Mouse (Mus musculus) kidney, adult 9 months (tissue): Measurements from ENCODE around the gene Kiss1r.

Source experiments
- DNase-seq: peaks from one replicate; pipeline ENCODE4 v3.0.0; 2022

Gene Kiss1r

DNA sequence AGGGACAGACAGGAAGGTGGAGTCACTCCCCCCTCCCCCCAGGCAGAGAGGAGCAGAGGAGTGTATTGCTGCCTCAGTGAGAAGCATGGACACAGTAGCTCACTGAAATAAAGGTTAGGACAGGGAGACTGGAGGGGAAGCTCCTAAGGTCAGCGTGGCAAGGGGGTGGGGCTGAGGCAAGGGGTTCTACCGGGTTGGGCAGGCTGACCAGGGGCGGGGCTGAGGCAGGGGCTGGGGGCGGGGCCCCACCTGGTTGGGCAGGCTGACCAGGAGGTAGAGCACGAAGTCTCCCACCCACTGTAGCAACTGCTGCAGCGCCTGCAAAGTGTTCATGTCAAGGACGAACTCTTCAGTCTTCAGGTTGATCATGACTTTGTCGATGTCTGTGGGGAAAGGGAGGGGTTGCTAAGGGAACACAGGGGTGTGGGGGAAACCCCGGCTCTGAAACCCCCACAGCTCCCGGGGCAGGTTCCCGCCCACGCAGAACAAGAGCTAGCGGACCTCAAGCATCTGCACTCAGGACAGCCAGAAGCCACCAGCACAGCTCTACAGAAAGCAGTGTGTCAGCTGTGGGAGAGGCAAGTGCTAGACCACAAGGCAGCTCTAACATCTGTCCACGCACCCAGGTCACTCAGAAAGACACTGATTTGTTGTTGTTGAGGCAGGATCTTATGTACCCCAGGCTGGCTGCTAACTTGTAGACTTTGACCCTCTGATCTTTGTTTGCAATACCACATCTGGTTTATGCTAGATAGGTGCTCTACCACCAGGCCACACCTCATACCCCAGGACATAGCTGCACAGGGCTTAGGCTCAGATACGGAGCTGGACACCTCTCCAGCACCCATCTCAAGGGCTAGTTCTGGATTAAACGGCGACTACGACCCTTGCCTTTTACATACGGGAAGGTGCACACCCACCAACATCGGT, 19.2 kb upstream of the Kiss1r start:
- no peak for DNase-seq

GRCm38 (mm10) chr10:79900951-79901410, 15.8 kb upstream of the Kiss1r start:
- DNase-seq: no peak

DNA sequence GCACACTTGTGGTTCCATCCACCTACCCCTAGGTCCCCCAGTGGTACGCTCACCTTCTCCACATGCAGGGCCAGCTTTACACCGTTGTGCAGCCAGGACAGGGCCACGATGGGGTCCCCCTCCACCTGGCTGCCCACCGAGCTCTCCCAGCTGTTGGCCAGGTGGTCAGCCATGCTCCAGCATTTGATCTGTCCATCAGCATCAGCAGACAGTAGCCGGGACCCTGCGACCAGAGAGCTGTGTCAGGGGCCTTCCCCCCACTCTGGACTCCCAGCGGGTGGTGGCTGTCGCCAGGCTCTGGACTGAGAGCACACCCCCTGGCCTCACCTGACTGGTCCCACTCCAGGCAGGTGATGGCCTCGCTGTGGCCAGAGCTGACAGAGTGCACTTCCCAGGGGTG, 10.1 kb upstream of the Kiss1r start:
- DNase-seq: no peak

GRCm38 (mm10) chr10:79907415-79907814, 9.4 kb upstream of the Kiss1r start:
- DNase-seq: no peak

DNA sequence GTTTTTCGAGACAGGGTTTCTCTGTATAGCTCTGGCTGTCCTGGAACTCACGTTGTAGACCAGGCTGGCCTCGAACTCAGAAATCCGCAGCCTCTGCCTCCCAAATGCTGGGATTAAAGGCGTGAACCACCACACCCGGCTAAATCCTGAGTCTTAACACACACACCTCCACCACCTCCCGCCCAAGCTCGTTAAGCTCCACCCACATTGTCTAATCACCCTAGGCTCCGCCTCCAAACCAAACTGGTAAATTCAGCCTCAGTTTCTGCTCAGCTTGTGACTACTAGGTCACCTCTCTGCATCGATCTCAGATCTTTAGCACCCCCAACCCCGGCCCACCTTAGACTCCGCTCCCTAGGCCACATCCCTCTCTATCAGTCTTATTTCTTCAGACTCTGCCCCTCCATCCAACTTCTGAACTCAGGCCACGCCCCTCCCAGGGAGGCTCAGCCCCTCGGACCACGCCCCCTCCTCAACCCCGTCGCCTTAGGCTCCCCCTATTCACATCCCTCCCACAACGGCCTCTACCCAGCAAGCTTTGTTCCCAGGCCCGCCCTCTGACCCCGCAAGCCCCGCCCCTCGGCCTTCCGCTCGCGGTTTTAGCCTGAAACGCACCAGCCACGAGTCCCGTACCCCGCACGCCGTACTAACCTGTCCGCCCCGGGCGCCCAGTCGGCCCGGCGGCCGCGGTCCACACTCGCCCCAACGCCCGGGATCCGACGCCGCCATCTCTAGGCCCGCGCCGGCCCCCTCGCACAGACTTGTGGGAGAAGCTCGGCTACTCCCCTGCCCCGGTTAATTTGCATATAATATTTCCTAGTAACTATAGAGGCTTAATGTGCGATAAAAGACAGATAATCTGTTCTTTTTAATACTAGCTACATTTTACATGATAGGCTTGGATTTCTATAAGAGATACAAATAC, 8.3 kb upstream of the Kiss1r start, which contains the start of gene Med16:
TSS of gene Med16 (minus strand) at position 757 of the 925 bp plus-strand sequence.
- peak; percentile 98 for DNase-seq

- DNase-seq: peak; percentile 80
Observed at GRCm38 (mm10) chr10:79909092-79909922, 7.5 kb upstream of the Kiss1r start.

GRCm38 (mm10) chr10:79910556-79910955, 6.2 kb upstream of the Kiss1r start, which contains the start of gene Gm26602:
Gm26602 (plus strand) TSS chr10:79910856.
- no peak for DNase-seq

DNA sequence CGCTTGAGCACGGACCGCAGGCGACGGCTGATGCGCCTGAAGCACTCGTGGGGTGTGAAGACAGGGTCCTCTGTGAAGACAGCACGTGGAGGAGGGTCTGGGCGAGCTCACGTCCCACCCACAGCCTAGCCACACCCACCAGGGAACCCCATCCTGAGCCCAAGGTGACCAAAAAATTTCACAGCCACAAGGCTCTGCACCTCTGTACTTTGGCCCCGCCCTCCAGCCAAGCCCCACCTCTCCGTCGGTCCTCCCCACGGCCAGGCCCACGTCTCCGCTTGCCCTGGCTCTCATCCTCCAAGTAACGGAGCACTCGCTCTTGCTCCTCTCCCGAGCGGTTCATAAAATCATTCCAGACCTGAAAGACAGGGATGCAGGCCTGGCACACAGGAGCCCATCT, 4.4 kb upstream of the Kiss1r start:
- DNase-seq: no peak

DNA sequence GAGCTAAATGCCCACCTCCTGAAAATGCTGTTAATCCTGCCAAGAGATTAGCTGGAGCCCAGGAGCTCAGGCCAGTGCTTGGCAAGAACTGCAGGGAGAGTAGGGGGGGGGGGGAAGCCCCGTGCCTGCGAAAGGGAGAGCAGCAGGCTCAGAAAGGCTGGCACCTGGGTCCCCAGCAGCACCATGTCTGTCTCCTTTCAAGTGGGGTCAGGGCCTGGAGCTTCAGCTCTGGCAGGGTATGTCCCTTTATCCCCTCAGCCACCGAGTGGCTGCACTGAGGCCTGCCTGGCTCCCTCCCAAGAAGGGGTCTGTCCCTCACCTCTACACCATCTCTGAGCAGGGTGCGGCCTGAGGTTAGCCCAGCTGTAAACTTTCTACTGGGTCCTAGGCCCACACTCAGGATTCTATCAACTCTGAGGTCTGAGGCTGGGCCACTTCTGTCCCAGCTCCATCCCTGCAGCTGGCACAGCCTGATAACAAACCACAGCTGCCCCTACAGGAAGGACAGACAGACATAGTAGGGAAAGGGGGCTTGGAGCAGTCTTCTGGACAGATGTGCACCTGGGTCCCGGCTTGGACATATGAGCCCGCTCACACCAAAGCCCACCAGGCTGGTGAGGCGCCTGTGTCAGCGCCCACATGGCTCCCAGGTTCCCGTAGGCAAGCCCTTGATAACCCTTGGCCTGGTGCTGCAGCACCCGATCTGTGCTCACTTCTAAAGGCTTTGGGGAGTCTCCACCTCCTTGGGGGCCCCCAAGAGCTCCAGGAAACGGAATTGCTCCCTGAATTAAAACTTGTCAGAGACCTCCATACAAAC, 2.4 kb upstream of the Kiss1r start:
- DNase-seq: no peak

DNA sequence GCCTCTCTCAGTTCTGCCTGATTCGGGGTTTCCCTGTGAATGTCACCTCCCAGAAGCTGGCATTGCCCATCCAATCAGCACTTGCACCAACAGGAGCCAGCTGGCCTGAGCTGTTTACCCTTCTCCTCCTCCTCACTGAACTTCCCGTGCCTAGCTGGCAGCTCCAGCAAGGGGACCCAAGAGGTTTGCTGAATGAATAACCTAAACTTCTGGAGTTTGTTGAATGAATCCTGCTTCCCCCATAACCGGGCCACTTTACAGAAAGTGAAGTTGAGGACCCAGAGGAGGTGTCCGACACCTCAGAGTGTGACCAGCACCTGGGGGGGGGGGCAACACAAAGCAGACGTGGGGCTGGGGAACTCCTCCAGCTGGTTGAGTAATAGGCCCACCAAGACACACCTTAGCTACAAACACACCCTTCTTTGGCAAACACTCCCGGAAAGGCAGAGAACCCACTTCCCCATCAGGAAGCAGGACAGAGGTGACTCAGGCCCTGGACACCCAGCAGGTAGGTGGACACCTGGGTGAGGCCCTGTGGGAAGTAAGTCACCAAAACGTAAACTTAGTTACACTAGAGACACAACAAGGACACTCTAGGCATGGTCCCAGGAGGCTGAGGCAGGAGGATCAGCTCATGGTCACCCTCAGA, 1.7 kb upstream of the Kiss1r start:
- no peak for DNase-seq

DNA sequence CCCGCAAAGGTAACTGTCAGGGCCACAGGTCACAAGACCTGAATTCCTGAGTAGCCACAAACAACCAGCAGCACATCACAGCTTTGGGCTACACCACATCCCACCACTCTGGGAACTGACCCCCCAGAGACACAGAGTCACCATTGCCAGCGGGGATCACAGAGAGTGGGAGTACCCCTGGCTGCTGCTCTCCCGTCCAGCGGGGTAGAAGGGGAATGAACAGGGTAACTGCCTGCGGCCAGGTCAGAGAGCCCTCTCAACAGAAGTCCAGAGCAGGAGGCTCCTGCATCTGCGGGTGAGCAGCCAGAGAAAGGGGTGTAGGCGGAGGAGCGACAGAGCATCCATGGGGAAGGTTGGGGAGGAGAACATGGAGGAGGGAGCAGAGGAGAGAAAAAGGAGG, 690 bp upstream of the Kiss1r start:
- no peak for DNase-seq

- no peak for DNase-seq
Observed at GRCm38 (mm10) chr10:79917532-79918100, 845 bp downstream of the Kiss1r start.

- DNase-seq: no peak
Observed at GRCm38 (mm10) chr10:79918231-79919078, 1.7 kb downstream of the Kiss1r start.

GRCm38 (mm10) chr10:79919251-79919849, 2.6 kb downstream of the Kiss1r start:
- no peak for DNase-seq

- DNase-seq: no peak
Observed at GRCm38 (mm10) chr10:79920056-79920890, 3.5 kb downstream of the Kiss1r start.

DNA sequence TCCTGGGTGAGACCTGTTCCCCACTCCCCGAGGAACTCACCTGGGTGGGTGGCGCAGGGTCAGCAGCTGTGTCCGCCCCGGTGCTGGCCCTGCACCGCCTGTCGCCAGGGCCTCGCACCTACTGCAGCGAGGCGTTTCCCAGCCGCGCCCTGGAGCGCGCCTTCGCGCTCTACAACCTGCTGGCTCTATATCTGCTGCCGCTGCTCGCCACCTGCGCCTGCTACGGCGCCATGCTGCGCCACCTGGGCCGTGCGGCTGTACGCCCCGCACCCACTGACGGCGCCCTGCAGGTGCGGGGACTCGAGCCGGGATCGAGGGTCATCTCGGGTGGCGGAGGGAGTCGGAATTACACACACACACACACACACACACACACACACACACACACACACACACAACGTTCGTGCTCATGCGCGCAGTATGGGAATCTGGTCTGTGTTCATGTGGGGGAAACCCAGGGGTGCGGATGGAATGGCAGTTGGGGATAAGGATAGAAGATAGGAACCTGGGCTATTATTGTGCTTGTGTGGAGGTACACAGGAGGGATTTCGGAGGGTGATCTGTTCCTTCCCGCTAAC, 4.3 kb downstream of the Kiss1r start, which contains the start of gene R3hdm4:
TSS of gene R3hdm4 (minus strand) at position 251 of the 578 bp plus-strand sequence.
- DNase-seq: no peak

GRCm38 (mm10) chr10:79921572-79921971, 4.8 kb downstream of the Kiss1r start:
- no peak for DNase-seq
